Mouse (Mus musculus) kidney, adult 2 months (tissue): Measurements from ENCODE around the gene Cacna1c.

ENCODE experiments used
- CTCF ChIP-seq: fragments of 200-500 bp; conservative IDR thresholded peaks from 2 replicates; pipeline ENCODE4 v1.5.1; 2011; ENCODE audit warnings: low read depth, mild to moderate bottlenecking, control low read depth, low read length, moderate library complexity, mixed read lengths; ENCODE audit not compliant: insufficient read depth, insufficient read length
- POLR2A ChIP-seq: fragments of 200-500 bp; IDR thresholded peaks from one replicate; pipeline ENCODE4 v1.6.1; 2011; ENCODE audit warnings: low read depth, low read length, control low read depth

DNA sequence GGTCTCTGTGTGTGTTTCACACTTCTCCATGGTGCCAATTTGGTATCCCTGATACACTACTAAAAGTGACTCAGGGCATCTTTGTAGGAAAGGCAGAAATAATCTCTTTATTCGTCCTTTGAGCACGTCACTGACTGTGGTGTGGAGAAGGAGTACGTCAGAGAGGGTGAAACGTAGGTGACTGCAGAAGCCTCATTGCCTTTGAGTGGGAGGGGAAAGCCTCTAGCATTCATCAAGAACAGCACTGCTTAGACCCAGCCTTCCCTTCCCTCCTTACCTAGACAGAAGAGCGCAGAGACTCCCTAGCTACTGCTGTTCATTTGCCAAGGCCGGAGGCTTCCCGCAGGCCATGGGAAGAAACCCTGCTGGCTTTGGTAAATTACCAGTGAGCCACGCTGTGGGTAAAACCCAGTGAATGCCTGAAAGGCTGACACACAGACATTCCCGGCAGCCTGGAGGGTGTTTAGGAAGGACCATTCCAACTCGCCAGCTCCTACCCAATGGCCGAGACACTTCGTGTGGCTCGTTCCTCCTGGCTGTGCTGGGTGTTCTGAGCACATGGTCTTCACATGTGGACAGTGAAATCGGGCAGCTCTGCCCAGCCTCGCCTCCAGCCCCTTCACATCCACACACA lies 23.1 kb upstream of the Cacna1c start:
- TF ChIP-seq POLR2A: no peak
- TF ChIP-seq CTCF: no peak
